Mouse (Mus musculus) embryonic fibroblast, embryonic 13.5 days (primary cell): ENCODE data around the gene Stk35.

Experiments used
- CTCF ChIP-seq: IDR thresholded peaks from 2 replicates; pipeline ENCODE4 v1.5.1; 2011; ENCODE audit warnings: mild to moderate bottlenecking, control low read depth, low read length, moderate library complexity, borderline replicate concordance; ENCODE audit not compliant: insufficient read depth
- POLR2A ChIP-seq: IDR thresholded peaks from 2 replicates; pipeline ENCODE4 v1.6.1; 2011; ENCODE audit warnings: low read depth, mild to moderate bottlenecking, control low read depth, low read length, moderate library complexity

- TF ChIP-seq POLR2A (no peak), CTCF (no peak)
Measured at GRCm38 (mm10) chr2:129810563-129810962, 10.2 kb downstream of the Stk35 start.
